Mouse (Mus musculus): Measurements from ENCODE around the gene Nobox.

- no peak for TF ChIP-seq POLR2A (IDR thresholded peaks at IDR 0.05; ENCODE audit: low read depth, low read length)
- TF ChIP-seq CTCF (IDR thresholded peaks at IDR 0.05; ENCODE audit: borderline replicate concordance, insufficient read depth, low read length) = no peak
These were observed 33.7 kb upstream of the Nobox start for GRCm38 (mm10) chr6:43343006-43343405.
